In genomic region chr15:24588943-24589342, GRCm38 (mm10) we compare ENCODE assay signal across 7 mouse cellular contexts.
DNase-seq lines count a peak whose midpoint lies in the region; ATAC-seq lines count a peak whose summit lies in the region.

No protein-coding gene starts in this region.

- no peaks in the 10 kb centered on the region for H3K27me3 ChIP-seq in forebrain, embryonic 11.5 days (ENCODE audit: control insufficient read depth, insufficient read depth, low read length)
- H3K27me3 ChIP-seq in liver, embryonic 16.5 days (ENCODE audit: control insufficient read depth, insufficient read depth, low read depth, low read length): no peaks in the 10 kb centered on the region

- no peaks in the 10 kb centered on the region for H3K4me1 ChIP-seq in forebrain, embryonic 11.5 days (replicated peaks; ENCODE audit: control insufficient read depth, insufficient read depth, low read length)
- H3K4me1 ChIP-seq in liver, embryonic 16.5 days (ENCODE audit: control insufficient read depth, low read depth, low read length): no peaks in the 10 kb centered on the region

- no peak overlapping the region for H3K4me2 ChIP-seq in forebrain, embryonic 11.5 days (ENCODE audit: low read depth, low read length, severe bottlenecking)
- no peak overlapping the region for H3K4me2 ChIP-seq in liver, embryonic 16.5 days (ENCODE audit: low read depth, low read length)

- DNase-seq in 3T3-L1 (ENCODE audit: low read depth, low spot score): peak; percentile 85
- peak; percentile 54 to 63 for DNase-seq in B cell, adult 2 months
- DNase-seq in brain, adult 2 months (ENCODE audit: low read depth, low spot score): peak; percentile 75
- peak; percentile 67 for DNase-seq in forebrain, embryonic 11.5 days (ENCODE audit: low spot score)
- DNase-seq in induced T-regulatory cell, adult 2 months (ENCODE audit: low read depth): peak; percentile 54
- DNase-seq in retina, postnatal 7 days (ENCODE audit: low read depth, low spot score): peak; percentile 49

- no peak overlapping the region for H3K27ac ChIP-seq in forebrain, embryonic 11.5 days (ENCODE audit: low read depth, low read length)
- H3K27ac ChIP-seq in liver, embryonic 16.5 days (ENCODE audit: low read length): no peak overlapping the region

- H3K4me3 ChIP-seq in forebrain, embryonic 11.5 days (ENCODE audit: low read depth, low read length): no peak overlapping the region
- H3K4me3 ChIP-seq in liver, embryonic 16.5 days (ENCODE audit: low read depth, low read length): no peak overlapping the region

- 37% methylated on average over 4 of the region's 4 CpGs for WGBS in forebrain, embryonic 11.5 days
- 17% methylated on average over 4 of the region's 4 CpGs for WGBS in liver, embryonic 16.5 days (ENCODE audit: insufficient replicate concordance)

- ATAC-seq in forebrain, embryonic 11.5 days (replicated peaks; ENCODE audit: low FRiP score): no peak
- 0 out of 2 replicates have a peak, but pooled peaks have one; percentile 24 for ATAC-seq in liver, embryonic 16.5 days (ENCODE audit: low read depth)

- no peaks in the 10 kb centered on the region for H3K36me3 ChIP-seq in forebrain, embryonic 11.5 days (ENCODE audit: control insufficient read depth, insufficient read depth, low read length)
- H3K36me3 ChIP-seq in liver, embryonic 16.5 days (ENCODE audit: control insufficient read depth, insufficient read depth): no peaks in the 10 kb centered on the region

- no peaks in the 10 kb centered on the region for H3K9me3 ChIP-seq in forebrain, embryonic 11.5 days (ENCODE audit: control insufficient read depth, low read length)
- no peaks in the 10 kb centered on the region for H3K9me3 ChIP-seq in liver, embryonic 16.5 days (replicated peaks; ENCODE audit: control insufficient read depth, low read length)

- no peak overlapping the region for H3K9ac ChIP-seq in forebrain, embryonic 11.5 days (ENCODE audit: low read length)
- H3K9ac ChIP-seq in liver, embryonic 16.5 days (ENCODE audit: low read depth, low read length): no peak overlapping the region
